Mouse (Mus musculus): ENCODE results near the gene Noxo1. TPM values are rescaled to one million over a fixed set of nuclear protein-coding genes. Genes with fewer than 3 reads are reported as not detected.
"Not testable (repeated sequence)": the region's sequence is repeated elsewhere in the genome, so short reads cannot be mapped to it uniquely, and the experiment has no call there.

Noxo1 gene
- polyA plus RNA-seq, 1 experiment from 2014 or later, result 3.0 TPM

- H3K27ac ChIP-seq, result no peak overlapping the region
- H3K9ac ChIP-seq, result no peak overlapping the region
- peaks cover 11% of the 10 kb centered on the region for H3K4me1 ChIP-seq
- H3K9me3 ChIP-seq, result no peaks in the 10 kb centered on the region
- peaks cover 42% of the 10 kb centered on the region for H3K36me3 ChIP-seq
- WGBS, result 95% methylated on average over 3 of the region's 3 CpGs
- H3K27me3 ChIP-seq, result no peaks in the 10 kb centered on the region
- H3K4me2 ChIP-seq (replicated peaks), result peak overlapping the region; percentile 71; the same call in 1 of the 2 replicates
- no peak for ATAC-seq (ENCODE audit: insufficient number of reproducible peaks, insufficient read depth, low FRiP score, low TSS enrichment)
- H3K4me3 ChIP-seq, result 0 out of 2 replicates have a peak overlapping the region, but pooled peaks have one; percentile 82
Measured at GRCm38 (mm10) chr17:24705821-24706220, 9.8 kb downstream of the Noxo1 start.

GRCm38 (mm10) chr17:24706982-24707800 is 11.2 kb downstream of the Noxo1 start, which contains the start of gene Tbl3:
Gene Tbl3, minus strand, starts transcription at chr17:24707660.
- Histone ChIP-seq H3K4me3 (peak within 1 kb of the TSS; percentile 82), H3K9me3 (no peaks in the 10 kb centered on the region), H3K9ac (peak within 1 kb of the TSS; percentile 71), H3K36me3 (peaks cover 28% of the 10 kb centered on the region), H3K27ac (peak within 1 kb of the TSS; percentile 71), H3K27me3 (no peaks in the 10 kb centered on the region), H3K4me2 (replicated peaks) (peak within 1 kb of the TSS; percentile 71), H3K4me1 (peaks cover 11% of the 10 kb centered on the region)
- peak; percentile 72; the same call in 1 of the 2 replicates for ATAC-seq (ENCODE audit: insufficient number of reproducible peaks, insufficient read depth, low FRiP score, low TSS enrichment)
- 3% methylated on average over 32 of the region's 32 CpGs for WGBS

GRCm38 (mm10) chr17:24707801-24708425 is 11.9 kb downstream of the Noxo1 start:
- Histone ChIP-seq H3K9me3 (no peaks in the 10 kb centered on the region), H3K36me3 (peaks cover 22% of the 10 kb centered on the region), H3K9ac (peak overlapping the region; percentile 71), H3K27ac (peak overlapping the region; percentile 71), H3K4me3 (peak overlapping the region; percentile 82), H3K27me3 (no peaks in the 10 kb centered on the region), H3K4me2 (replicated peaks) (peak overlapping the region; percentile 71), H3K4me1 (peaks cover 11% of the 10 kb centered on the region)
- 6% methylated on average over 24 of the region's 24 CpGs for WGBS
- no peak for ATAC-seq (ENCODE audit: insufficient number of reproducible peaks, insufficient read depth, low FRiP score, low TSS enrichment)

DNA sequence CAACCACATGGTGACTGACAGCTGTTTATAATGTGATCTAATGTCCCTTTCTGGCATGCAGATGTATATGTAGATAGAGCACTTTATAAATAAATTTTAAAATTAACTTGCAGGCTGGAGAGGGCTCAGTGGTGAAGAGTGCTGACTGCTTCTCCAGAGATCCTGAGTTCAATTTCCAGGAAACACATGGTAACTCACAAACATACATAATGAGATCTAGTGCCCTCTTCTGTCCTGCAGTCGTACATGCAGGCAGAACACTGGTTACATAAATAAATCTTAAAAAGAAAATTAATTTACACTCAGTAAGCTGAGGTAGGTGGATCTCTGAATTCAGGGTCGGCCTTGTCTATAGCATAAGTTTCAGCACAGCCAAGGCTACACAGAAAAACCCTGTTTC is 12.6 kb downstream of the Noxo1 start:
- H3K36me3 ChIP-seq, result peaks cover 19% of the 10 kb centered on the region
- no peak overlapping the region for H3K4me2 ChIP-seq (replicated peaks)
- WGBS, result 34% methylated on average over 2 of the region's 2 CpGs

GRCm38 (mm10) chr17:24715556-24715955 is 19.5 kb downstream of the Noxo1 start:
- Histone ChIP-seq H3K36me3 (peaks cover 27% of the 10 kb centered on the region), H3K27me3 (no peaks in the 10 kb centered on the region), H3K9me3 (no peaks in the 10 kb centered on the region), H3K4me2 (replicated peaks) (no peak overlapping the region), H3K4me1 (peaks cover 7% of the 10 kb centered on the region; the same call in 1 of the 2 replicates), H3K27ac (no peak overlapping the region), H3K9ac (no peak overlapping the region), H3K4me3 (no peak overlapping the region)
- 83% methylated on average over 6 of the region's 6 CpGs for WGBS
- ATAC-seq (ENCODE audit: insufficient number of reproducible peaks, insufficient read depth, low FRiP score, low TSS enrichment), result no peak

More for the DNA sequence above, 12.6 kb downstream of the Noxo1 start:
- Histone ChIP-seq H3K9me3 (no peaks in the 10 kb centered on the region), H3K27ac (no peak overlapping the region), H3K9ac (no peak overlapping the region), H3K4me1 (peaks cover 11% of the 10 kb centered on the region), H3K27me3 (no peaks in the 10 kb centered on the region), H3K4me3 (no peak overlapping the region)
- no peak for ATAC-seq (ENCODE audit: insufficient number of reproducible peaks, insufficient read depth, low FRiP score, low TSS enrichment)

DNA sequence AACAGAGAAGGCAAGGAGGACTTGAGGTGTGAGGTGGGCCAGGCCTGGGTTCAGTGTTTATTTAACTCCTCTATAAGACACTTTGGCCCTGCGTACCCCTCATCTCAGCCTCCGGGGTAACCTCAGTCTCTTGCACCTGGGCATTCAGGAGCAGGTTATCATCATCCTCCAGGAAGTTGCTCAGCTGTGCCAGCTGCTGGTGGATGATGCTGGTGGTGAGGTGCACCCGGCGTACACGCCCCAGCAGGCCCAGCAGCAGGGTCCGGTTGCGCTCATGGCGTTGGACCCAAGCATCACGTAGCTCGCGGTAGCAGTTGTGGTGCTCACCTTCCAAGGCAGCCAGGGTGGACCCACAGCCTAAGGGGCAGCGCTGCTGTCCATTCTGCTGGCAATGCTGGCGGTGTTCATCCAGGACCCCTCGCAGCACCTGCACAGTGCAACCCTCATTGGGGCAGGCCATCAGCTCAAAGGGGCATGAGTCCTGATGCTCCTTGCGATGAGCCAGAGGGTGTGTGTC is 20.2 kb downstream of the Noxo1 start:
- Histone ChIP-seq H3K27ac (no peak overlapping the region), H3K9me3 (no peaks in the 10 kb centered on the region), H3K4me1 (peaks cover 9% of the 10 kb centered on the region), H3K4me3 (no peak overlapping the region), H3K9ac (no peak overlapping the region), H3K36me3 (peaks cover 31% of the 10 kb centered on the region), H3K4me2 (replicated peaks) (no peak overlapping the region), H3K27me3 (no peaks in the 10 kb centered on the region)
- 97% methylated on average over 15 of the region's 15 CpGs for WGBS
- no peak for ATAC-seq (ENCODE audit: insufficient number of reproducible peaks, insufficient read depth, low FRiP score, low TSS enrichment)

- H3K9ac ChIP-seq, result peak within 1 kb of the TSS; percentile 87
- peak within 1 kb of the TSS; percentile 84 for H3K4me3 ChIP-seq
- H3K4me2 ChIP-seq (replicated peaks), result peak within 1 kb of the TSS; percentile 66
- peaks cover 23% of the 10 kb centered on the region for H3K4me1 ChIP-seq
- no peak for ATAC-seq (ENCODE audit: insufficient number of reproducible peaks, insufficient read depth, low FRiP score, low TSS enrichment)
- WGBS, result 84% methylated on average over 4 of the region's 4 CpGs
- no peaks in the 10 kb centered on the region for H3K27me3 ChIP-seq
- no peak within 1 kb of the TSS for H3K27ac ChIP-seq
- H3K9me3 ChIP-seq, result no peaks in the 10 kb centered on the region
- peaks cover 45% of the 10 kb centered on the region for H3K36me3 ChIP-seq
Measured at GRCm38 (mm10) chr17:24717943-24718342, 21.9 kb downstream of the Noxo1 start, which contains the start of the genes Rnf151 and Rps2. Gene Rnf151, minus strand, starts transcription at chr17:24718063. Gene Rps2, plus strand, starts transcription at chr17:24718116.

- Histone ChIP-seq H3K4me3 (peak overlapping the region; percentile 84), H3K27ac (peak overlapping the region; percentile 81; the same call in 1 of the 2 replicates), H3K9ac (peak overlapping the region; percentile 87), H3K4me2 (replicated peaks) (peak overlapping the region; percentile 66), H3K4me1 (peaks cover 29% of the 10 kb centered on the region), H3K36me3 (peaks cover 45% of the 10 kb centered on the region)
- H3K27me3 ChIP-seq; H3K9me3 ChIP-seq; ATAC-seq (ENCODE audit: insufficient number of reproducible peaks, insufficient read depth, low FRiP score, low TSS enrichment): not testable (repeated sequence)
- WGBS, result 63% methylated on average over 5 of the region's 5 CpGs
Measured at GRCm38 (mm10) chr17:24718938-24719337, 22.9 kb downstream of the Noxo1 start.

GRCm38 (mm10) chr17:24719494-24720222 is 23.6 kb downstream of the Noxo1 start:
- H3K9ac ChIP-seq, result peak overlapping the region; percentile 88
- H3K4me2 ChIP-seq (replicated peaks), result peak overlapping the region; percentile 85
- ATAC-seq (ENCODE audit: insufficient number of reproducible peaks, insufficient read depth, low FRiP score, low TSS enrichment), result peak; percentile 98
- no peaks in the 10 kb centered on the region for H3K27me3 ChIP-seq
- H3K27ac ChIP-seq, result peak overlapping the region; percentile 89
- WGBS, result under 1% methylated on average over 61 of the region's 61 CpGs
- H3K36me3 ChIP-seq, result peaks cover 45% of the 10 kb centered on the region
- H3K9me3 ChIP-seq, result no peaks in the 10 kb centered on the region
- peaks cover 29% of the 10 kb centered on the region for H3K4me1 ChIP-seq
- peak overlapping the region; percentile 84 for H3K4me3 ChIP-seq

- Histone ChIP-seq H3K27ac (0 out of 2 replicates have a peak overlapping the region, but pooled peaks have one; percentile 89), H3K4me2 (replicated peaks) (peak overlapping the region; percentile 85), H3K36me3 (peaks cover 41% of the 10 kb centered on the region), H3K9ac (peak overlapping the region; percentile 88), H3K4me3 (peak overlapping the region; percentile 84), H3K4me1 (peaks cover 29% of the 10 kb centered on the region)
- not testable (repeated sequence) for H3K27me3 ChIP-seq; H3K9me3 ChIP-seq; ATAC-seq (ENCODE audit: insufficient number of reproducible peaks, insufficient read depth, low FRiP score, low TSS enrichment)
- WGBS, result 2% methylated on average over 11 of the region's 11 CpGs
Measured at GRCm38 (mm10) chr17:24720616-24721015, 24.6 kb downstream of the Noxo1 start.

DNA sequence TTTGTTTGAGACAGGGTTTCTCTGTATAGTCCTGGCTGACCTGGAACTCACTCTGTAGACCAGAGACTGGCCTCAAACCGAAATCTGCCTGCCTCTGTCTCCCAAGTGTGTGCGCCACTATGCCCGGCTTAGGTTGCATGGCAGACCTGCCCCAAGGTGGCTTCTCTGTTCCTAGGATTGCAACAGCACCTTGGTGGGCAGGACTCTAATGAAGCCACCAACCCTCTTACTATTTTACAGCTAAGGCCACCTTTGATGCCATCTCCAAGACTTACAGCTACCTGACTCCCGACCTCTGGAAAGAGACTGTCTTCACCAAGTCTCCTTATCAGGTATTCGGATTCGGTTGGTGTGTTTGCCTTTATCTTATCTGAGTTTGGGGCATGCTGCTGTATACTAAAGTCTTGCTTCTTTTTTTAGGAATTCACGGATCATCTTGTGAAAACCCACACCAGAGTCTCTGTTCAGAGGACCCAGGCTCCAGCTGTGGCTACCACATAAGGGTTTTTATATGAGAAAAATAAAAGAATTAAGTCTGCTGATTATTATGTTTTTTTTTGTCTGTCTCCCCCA is 25.4 kb downstream of the Noxo1 start:
- WGBS, result 59% methylated on average over 7 of the region's 7 CpGs
- Histone ChIP-seq H3K9ac (peak overlapping the region; percentile 58), H3K4me1 (peaks cover 29% of the 10 kb centered on the region), H3K4me3 (peak overlapping the region; percentile 84), H3K36me3 (peaks cover 33% of the 10 kb centered on the region), H3K27ac (0 out of 2 replicates have a peak overlapping the region, but pooled peaks have one; percentile 9), H3K4me2 (replicated peaks) (peak overlapping the region; percentile 85)
- ATAC-seq (ENCODE audit: insufficient number of reproducible peaks, insufficient read depth, low FRiP score, low TSS enrichment); H3K27me3 ChIP-seq; H3K9me3 ChIP-seq: not testable (repeated sequence)
